Mouse (Mus musculus): ENCODE measurements around the gene Gm3147. TPM values are rescaled to one million over a fixed set of nuclear protein-coding genes. Genes with fewer than 3 reads are reported as not detected.
"Not testable (repeated sequence)": the region's sequence is repeated elsewhere in the genome, so short reads cannot be mapped to it uniquely, and the experiment has no call there.

Gene Gm3147
- polyA plus RNA-seq (2012; rRNA removed) (not detected in 2 replicates), polyA plus RNA-seq (2014; fragmentation: Nextera tagmentation; extraction: Ambion mirVana) (not detected in 2 replicates)

- H3K27me3 ChIP-seq (ENCODE audit: control insufficient read depth, insufficient read depth, low read length); H3K36me3 ChIP-seq (replicated peaks; ENCODE audit: control insufficient read depth, insufficient read depth, low read depth); H3K27ac ChIP-seq; H3K4me1 ChIP-seq (replicated peaks; ENCODE audit: control insufficient read depth in 2 of 2, insufficient read depth in 2 of 2, low read length in 1 of 2); ATAC-seq (ENCODE audit: insufficient read depth); H3K9ac ChIP-seq (replicated peaks); H3K4me3 ChIP-seq (ENCODE audit: insufficient read depth in 1 of 2, low read depth in 2 of 2, low read length in 2 of 2); H3K9me3 ChIP-seq (ENCODE audit: control insufficient read depth, low read length); H3K4me2 ChIP-seq (ENCODE audit: low read depth); DNase-seq (ENCODE audit: low read depth in 3 of 3, low spot score in 3 of 3): not testable (repeated sequence)
- no CpG with 5 or more reads among the region's 1 CpGs for WGBS (ENCODE audit: insufficient replicate concordance)
These were observed at the start of gene Gm3147 for GRCm38 (mm10) chr5:94616242-94616641. Gene Gm3147 (minus strand): TSS chr5:94616342.

- ATAC-seq (ENCODE audit: insufficient read depth); H3K36me3 ChIP-seq (replicated peaks; ENCODE audit: control insufficient read depth, insufficient read depth, low read depth); DNase-seq (ENCODE audit: low read depth in 3 of 3, low spot score in 3 of 3); H3K27ac ChIP-seq; H3K4me3 ChIP-seq (ENCODE audit: insufficient read depth in 1 of 2, low read depth in 2 of 2, low read length in 2 of 2); H3K9ac ChIP-seq (replicated peaks); H3K9me3 ChIP-seq (ENCODE audit: control insufficient read depth, low read length); H3K4me1 ChIP-seq (replicated peaks; ENCODE audit: control insufficient read depth in 2 of 2, insufficient read depth in 2 of 2, low read length in 1 of 2); H3K4me2 ChIP-seq (ENCODE audit: low read depth); H3K27me3 ChIP-seq (ENCODE audit: control insufficient read depth, insufficient read depth, low read length): not testable (repeated sequence)
- WGBS (ENCODE audit: insufficient replicate concordance) = no CpG with 5 or more reads among the region's 2 CpGs
These were observed 31.9 kb upstream of the Gm3147 start, which contains the start of gene Gm6205 for GRCm38 (mm10) chr5:94648082-94648481. Gene Gm6205 (plus strand): TSS chr5:94648382.

- not testable (repeated sequence) for H3K27ac ChIP-seq; H3K4me2 ChIP-seq (ENCODE audit: low read depth); H3K36me3 ChIP-seq (replicated peaks; ENCODE audit: control insufficient read depth, insufficient read depth, low read depth); ATAC-seq (ENCODE audit: insufficient read depth); H3K4me1 ChIP-seq (replicated peaks; ENCODE audit: control insufficient read depth in 2 of 2, insufficient read depth in 2 of 2, low read length in 1 of 2); H3K27me3 ChIP-seq (ENCODE audit: control insufficient read depth, insufficient read depth, low read length); H3K9me3 ChIP-seq (ENCODE audit: control insufficient read depth, low read length); H3K4me3 ChIP-seq (ENCODE audit: insufficient read depth in 1 of 2, low read depth in 2 of 2, low read length in 2 of 2); H3K9ac ChIP-seq (replicated peaks); DNase-seq (ENCODE audit: low read depth in 3 of 3, low spot score in 3 of 3)
- WGBS (ENCODE audit: insufficient replicate concordance) = no CpG with 5 or more reads among the region's 2 CpGs
These were observed 7.5 kb upstream of the Gm3147 start, which contains the start of gene Gm6509 for GRCm38 (mm10) chr5:94623679-94624078. Gene Gm6509 (plus strand): TSS chr5:94623979.

Other genes starting within 250 kb of the Gm3147 start
- gene Gm7682, start 170.6 kb downstream of the Gm3147 start, polyA plus RNA-seq (2012; rRNA removed) = not detected in 2 replicates
- gene Gm7682, start 170.6 kb downstream of the Gm3147 start, polyA plus RNA-seq (2014; fragmentation: Nextera tagmentation; extraction: Ambion mirVana) = not detected in 2 replicates
- not detected in 2 replicates for gene Gm3139, start 90.1 kb downstream of the Gm3147 start, polyA plus RNA-seq (2012; rRNA removed)
- not detected in 2 replicates for gene Gm3139, start 90.1 kb downstream of the Gm3147 start, polyA plus RNA-seq (2014; fragmentation: Nextera tagmentation; extraction: Ambion mirVana)
- gene Gm6509, start 7.6 kb upstream of the Gm3147 start, polyA plus RNA-seq (2012; rRNA removed) = not detected in 2 replicates
- gene Gm6509, start 7.6 kb upstream of the Gm3147 start, polyA plus RNA-seq (2014; fragmentation: Nextera tagmentation; extraction: Ambion mirVana) = not detected in 2 replicates
- gene Gm6205, start 32.0 kb upstream of the Gm3147 start, polyA plus RNA-seq (2012; rRNA removed) = not detected in 2 replicates
- gene Gm6205, start 32.0 kb upstream of the Gm3147 start, polyA plus RNA-seq (2014; fragmentation: Nextera tagmentation; extraction: Ambion mirVana) = not detected in 2 replicates
- gene Gm3183, start 249.1 kb upstream of the Gm3147 start, polyA plus RNA-seq (2012; rRNA removed) = not detected in 2 replicates
- not detected in 2 replicates for gene Gm3183, start 249.1 kb upstream of the Gm3147 start, polyA plus RNA-seq (2014; fragmentation: Nextera tagmentation; extraction: Ambion mirVana)

Data from liver, embryonic 14.5 days (tissue).